Mouse (Mus musculus): Measurements from ENCODE around the gene Dnajc6. TPM values are rescaled to one million over a fixed set of nuclear protein-coding genes. Genes with fewer than 3 reads are reported as not detected.

The Dnajc6 gene
- total RNA-seq, 2 experiments from 2014 or later = 0.08 to 0.28 TPM

GRCm38 (mm10) chr4:101655415-101655790, 159.0 kb downstream of the Dnajc6 start:
- H3K4me3 ChIP-seq = no peak overlapping the region
- intact Hi-C loops (cut with DNase I) = loop anchor here (5.0 kb wide), 1 partner anchor 342 kb away; no protein-coding TSS in a partner anchor
- H3K27ac ChIP-seq = peak overlapping the region; percentile 67
- DNase-seq = no peak
- no peak for TF ChIP-seq CTCF (IDR thresholded peaks at IDR 0.05)

GRCm38 (mm10) chr4:101656056-101656455, 159.6 kb downstream of the Dnajc6 start:
- intact Hi-C loops (cut with DNase I) = loop anchor here (5.0 kb wide), 1 partner anchor 341 kb away; no protein-coding TSS in a partner anchor
- peak overlapping the region; percentile 67 for H3K27ac ChIP-seq
- no peak for TF ChIP-seq CTCF (IDR thresholded peaks at IDR 0.05)
- H3K4me3 ChIP-seq = peak overlapping the region; percentile 28
- DNase-seq = no peak

- DNase-seq = no peak
- intact Hi-C loops (cut with DNase I) = loop anchor here (5.0 kb wide), 1 partner anchor 340 kb away; no protein-coding TSS in a partner anchor
- TF ChIP-seq CTCF (IDR thresholded peaks at IDR 0.05) = peak; percentile 58
- Histone ChIP-seq H3K4me3 (no peak overlapping the region), H3K27ac (peak overlapping the region; percentile 67)
Measured at GRCm38 (mm10) chr4:101656956-101657570, 160.6 kb downstream of the Dnajc6 start.

- no peak overlapping the region for H3K27ac ChIP-seq
- peak; percentile 48 for DNase-seq
- no peak overlapping the region for H3K4me3 ChIP-seq
- TF ChIP-seq CTCF (IDR thresholded peaks at IDR 0.05) = peak; percentile 92
- intact Hi-C loops (cut with DNase I) = no loop called here
Measured at GRCm38 (mm10) chr4:101664160-101664750, 167.8 kb downstream of the Dnajc6 start.

GRCm38 (mm10) chr4:101664766-101665165, 168.3 kb downstream of the Dnajc6 start:
- DNase-seq = no peak
- intact Hi-C loops (cut with DNase I) = loop anchor here (5.0 kb wide), 1 partner anchor 192 kb away; no protein-coding TSS in a partner anchor
- H3K27ac ChIP-seq = no peak overlapping the region
- no peak for TF ChIP-seq CTCF (IDR thresholded peaks at IDR 0.05)
- H3K4me3 ChIP-seq = no peak overlapping the region

GRCm38 (mm10) chr4:101669161-101669560, 172.7 kb downstream of the Dnajc6 start:
- DNase-seq = no peak
- Histone ChIP-seq H3K4me3 (no peak overlapping the region), H3K27ac (no peak overlapping the region; the same call in 1 of the 2 replicates)
- no peak for TF ChIP-seq CTCF (IDR thresholded peaks at IDR 0.05)
- intact Hi-C loops (cut with DNase I) = loop anchor here (5.0 kb wide), 1 partner anchor 197 kb away; no protein-coding TSS in a partner anchor

DNA sequence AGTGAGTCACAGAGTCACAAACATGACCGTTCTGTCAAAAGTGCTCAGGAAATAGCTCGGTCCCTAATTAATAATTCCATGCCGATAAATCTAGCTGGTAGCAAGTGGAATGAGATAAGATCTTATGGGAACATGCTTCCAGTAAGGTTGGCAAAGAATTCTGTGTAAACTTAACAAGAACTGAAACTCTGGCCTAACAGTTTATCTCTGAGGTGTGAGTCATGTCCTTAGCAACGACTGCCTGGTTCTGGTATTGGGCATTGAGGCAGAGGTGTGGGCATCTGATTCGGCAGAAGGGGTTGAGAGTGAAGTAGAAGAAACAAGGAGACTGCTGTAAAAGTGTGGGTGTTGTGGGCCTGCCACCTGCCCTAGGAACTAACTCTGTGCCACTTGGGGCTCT, 173.4 kb downstream of the Dnajc6 start:
- TF ChIP-seq CTCF (IDR thresholded peaks at IDR 0.05) = no peak

GRCm38 (mm10) chr4:101674790-101675189, 178.3 kb downstream of the Dnajc6 start:
- Histone ChIP-seq H3K4me3 (no peak overlapping the region), H3K27ac (no peak overlapping the region)
- no peak for DNase-seq
- intact Hi-C loops (cut with DNase I) = no loop called here
- no peak for TF ChIP-seq CTCF (IDR thresholded peaks at IDR 0.05)

More for the DNA sequence above, 173.4 kb downstream of the Dnajc6 start:
- Histone ChIP-seq H3K27ac (no peak overlapping the region), H3K4me3 (no peak overlapping the region)
- intact Hi-C loops (cut with DNase I) = loop anchor here (5.0 kb wide), 1 partner anchor 198 kb away; no protein-coding TSS in a partner anchor
- DNase-seq = no peak

DNA sequence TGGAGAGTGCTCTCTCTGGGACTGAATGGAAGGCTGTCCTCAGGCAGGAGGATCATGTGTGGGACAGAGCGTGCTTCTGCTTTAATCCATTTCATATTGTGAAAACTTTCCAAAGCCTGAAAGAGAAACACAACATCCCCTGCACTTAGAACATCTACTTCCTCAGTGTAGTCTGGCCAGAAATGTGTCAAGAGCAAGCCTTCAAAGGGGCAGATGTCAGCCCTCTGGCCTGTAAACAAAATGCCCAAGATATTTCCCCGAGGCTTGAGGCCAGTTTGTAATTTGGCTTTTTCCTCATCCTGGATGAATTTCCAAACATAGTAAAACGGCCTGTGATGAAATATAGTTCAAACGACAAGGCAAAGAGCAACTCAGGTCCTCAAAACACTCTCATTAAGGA, 179.3 kb downstream of the Dnajc6 start:
- DNase-seq = no peak
- TF ChIP-seq CTCF (IDR thresholded peaks at IDR 0.05) = no peak
- intact Hi-C loops (cut with DNase I) = no loop called here
- Histone ChIP-seq H3K27ac (peak overlapping the region; percentile 51; the same call in 1 of the 2 replicates), H3K4me3 (no peak overlapping the region)

GRCm38 (mm10) chr4:101682620-101683019, 186.2 kb downstream of the Dnajc6 start:
- no peak for TF ChIP-seq CTCF (IDR thresholded peaks at IDR 0.05)
- H3K4me3 ChIP-seq = no peak overlapping the region
- DNase-seq = no peak
- intact Hi-C loops (cut with DNase I) = no loop called here
- no peak overlapping the region for H3K27ac ChIP-seq

DNA sequence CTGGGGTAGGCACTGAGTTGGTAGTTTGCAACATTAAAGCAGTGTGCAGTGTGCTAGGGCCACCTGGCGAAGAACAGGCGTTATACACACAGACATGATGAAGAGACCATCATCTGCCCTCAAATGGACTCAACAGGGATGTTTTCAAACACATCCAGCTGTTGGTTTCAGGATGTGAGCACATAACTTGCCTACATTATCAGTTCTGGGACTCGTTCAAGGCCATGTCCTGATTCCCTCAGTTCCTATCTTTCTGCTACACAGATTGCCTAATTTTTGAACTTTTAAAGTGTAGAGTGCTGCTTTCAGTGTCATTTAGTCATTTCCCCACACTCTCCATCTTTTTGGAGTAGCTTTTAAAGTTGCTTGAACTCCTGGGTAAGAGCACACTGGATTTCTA, 186.6 kb downstream of the Dnajc6 start:
- TF ChIP-seq CTCF (IDR thresholded peaks at IDR 0.05) = no peak
- intact Hi-C loops (cut with DNase I) = no loop called here
- Histone ChIP-seq H3K4me3 (no peak overlapping the region), H3K27ac (no peak overlapping the region)
- no peak for DNase-seq

DNA sequence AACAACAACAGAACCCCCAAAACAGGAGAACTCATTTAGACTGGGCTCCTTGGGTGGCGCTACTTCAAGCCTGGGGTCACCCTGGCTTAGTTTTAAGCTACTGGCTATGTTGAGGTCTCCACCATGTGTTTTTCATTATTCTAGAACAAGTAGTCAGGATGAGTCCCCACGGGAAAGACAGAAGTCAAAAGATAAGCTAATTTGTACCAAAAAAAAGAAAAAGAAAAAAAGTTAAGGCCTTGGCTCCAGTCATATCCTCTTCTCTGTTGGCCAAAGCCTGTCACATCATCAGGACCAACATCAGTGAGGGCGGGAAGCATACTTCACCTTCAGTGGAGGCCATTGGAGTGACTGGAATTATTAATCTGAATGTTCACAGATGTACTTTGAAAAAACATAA, 188.4 kb downstream of the Dnajc6 start:
- no peak overlapping the region for H3K4me3 ChIP-seq
- DNase-seq = no peak
- intact Hi-C loops (cut with DNase I) = no loop called here
- no peak for TF ChIP-seq CTCF (IDR thresholded peaks at IDR 0.05)
- H3K27ac ChIP-seq = no peak overlapping the region

DNA sequence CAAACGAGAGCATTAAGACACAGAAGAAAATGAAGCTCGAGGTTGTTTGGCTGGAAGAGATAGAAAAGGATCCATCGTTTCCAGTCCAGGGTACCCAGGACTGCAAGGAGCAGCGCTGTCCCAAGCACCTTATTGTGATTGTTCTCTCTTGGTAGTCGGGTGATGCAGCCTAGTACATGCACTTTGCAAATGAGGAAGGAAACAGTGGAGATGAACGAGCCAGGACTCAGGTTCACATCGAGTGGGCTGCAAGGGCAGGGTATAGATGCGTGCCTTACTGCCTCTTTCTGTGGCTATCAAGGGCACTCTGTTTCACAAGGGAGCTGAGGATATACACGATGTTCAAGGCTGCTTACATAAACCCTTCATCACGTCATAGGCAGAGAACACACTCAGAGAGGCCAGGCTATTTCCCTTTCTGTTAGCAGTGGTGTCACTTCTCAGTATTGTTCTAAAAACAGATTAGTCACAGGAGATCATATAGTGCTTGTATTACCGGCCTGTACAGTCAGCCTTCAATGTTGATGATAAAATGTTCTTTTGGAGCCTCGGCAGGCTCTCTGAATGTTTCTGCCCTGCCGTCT, 189.9 kb downstream of the Dnajc6 start:
- Histone ChIP-seq H3K4me3 (no peak overlapping the region), H3K27ac (no peak overlapping the region)
- no peak for DNase-seq
- TF ChIP-seq CTCF (IDR thresholded peaks at IDR 0.05) = no peak
- intact Hi-C loops (cut with DNase I) = no loop called here
